Mouse (Mus musculus) urinary bladder, postnatal 10 days (tissue): ENCODE data around the gene Ing5.
"Not testable (repeated sequence)": the region's sequence is repeated elsewhere in the genome, so short reads cannot be mapped to it uniquely, and the experiment has no call there.

Source experiments
- DNase-seq: peaks from one replicate; pipeline ENCODE4 v3.0.0; 2022; ENCODE audit warnings: low spot score

The Ing5 gene

DNA sequence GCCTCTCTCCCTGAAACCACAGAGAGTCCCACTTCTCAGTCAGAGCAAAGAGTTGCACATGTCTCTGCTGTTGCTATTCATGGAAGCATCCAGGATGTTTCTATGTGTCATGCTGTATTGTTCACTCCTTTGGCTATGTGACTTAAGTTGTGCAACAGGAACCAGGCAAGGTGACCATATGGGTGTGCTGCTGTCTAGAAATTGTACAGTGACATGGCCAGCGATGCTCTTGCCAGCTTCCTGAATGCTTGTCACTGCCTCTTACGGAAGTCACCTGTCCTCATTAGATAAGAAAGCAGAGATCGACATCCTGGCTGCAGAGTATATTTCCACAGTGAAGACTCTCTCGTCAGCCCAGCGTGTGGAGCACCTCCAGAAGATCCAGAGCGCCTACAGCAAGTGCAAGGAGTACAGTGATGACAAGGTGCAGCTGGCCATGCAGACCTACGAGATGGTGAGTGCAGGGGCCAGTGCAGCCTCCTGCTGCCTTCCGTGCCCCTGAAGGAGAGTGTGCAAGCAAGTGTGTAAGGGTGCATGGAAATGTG lies 7.8 kb downstream of the Ing5 start:
- no peak for DNase-seq

DNA sequence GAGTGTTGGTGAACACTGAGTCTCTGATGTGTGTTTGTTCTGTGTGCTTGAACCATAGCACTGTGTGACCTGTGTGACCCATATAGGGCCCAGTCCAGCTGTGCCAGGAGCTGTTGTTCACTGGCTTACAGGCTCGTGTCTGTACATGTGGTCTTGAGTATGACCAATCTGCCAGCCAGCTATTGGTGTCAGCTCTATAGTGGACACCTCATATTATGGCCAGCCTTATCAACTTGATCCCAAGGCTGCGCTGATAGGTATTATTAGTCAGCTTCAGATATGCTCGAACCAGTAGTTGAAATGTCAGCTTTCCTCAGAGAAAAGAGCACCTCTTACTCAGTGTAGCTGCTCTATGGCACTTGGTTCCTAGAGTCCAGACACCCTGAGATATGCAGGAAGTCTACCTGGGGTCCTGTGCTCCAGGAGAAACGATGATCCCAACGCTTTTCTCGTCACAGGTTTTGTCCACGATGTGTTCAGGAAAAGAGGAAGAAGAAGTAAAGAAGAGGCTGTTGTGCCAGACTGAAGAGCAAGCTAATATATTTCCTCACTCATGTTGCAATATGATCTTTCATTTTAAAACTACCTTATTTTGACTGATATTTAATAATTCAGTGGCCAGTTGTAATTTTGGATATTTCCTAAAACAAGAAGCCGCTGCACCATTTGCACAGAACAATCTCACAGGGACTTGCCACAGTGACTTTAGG lies 14.2 kb downstream of the Ing5 start:
- DNase-seq: no peak

DNA sequence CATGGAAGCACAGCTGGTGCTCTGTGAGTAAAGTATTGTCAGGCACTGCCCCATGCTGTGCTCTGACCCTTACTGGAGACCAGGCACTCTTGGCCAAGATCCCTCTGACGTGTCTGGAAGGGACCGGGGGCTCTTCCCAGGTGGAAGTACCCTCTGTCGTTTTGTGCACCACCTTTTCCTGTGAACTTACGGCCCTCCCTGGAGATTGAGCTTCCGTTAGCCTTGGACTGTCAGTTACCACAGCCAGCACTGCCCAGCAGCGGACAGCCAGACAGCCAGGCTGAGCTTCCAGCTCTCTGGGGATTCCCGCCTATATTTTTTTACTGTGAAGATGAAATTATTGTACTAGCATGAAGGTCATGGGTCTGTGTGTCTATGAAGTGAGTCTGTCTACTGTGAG lies 15.0 kb downstream of the Ing5 start:
- no peak for DNase-seq

DNA sequence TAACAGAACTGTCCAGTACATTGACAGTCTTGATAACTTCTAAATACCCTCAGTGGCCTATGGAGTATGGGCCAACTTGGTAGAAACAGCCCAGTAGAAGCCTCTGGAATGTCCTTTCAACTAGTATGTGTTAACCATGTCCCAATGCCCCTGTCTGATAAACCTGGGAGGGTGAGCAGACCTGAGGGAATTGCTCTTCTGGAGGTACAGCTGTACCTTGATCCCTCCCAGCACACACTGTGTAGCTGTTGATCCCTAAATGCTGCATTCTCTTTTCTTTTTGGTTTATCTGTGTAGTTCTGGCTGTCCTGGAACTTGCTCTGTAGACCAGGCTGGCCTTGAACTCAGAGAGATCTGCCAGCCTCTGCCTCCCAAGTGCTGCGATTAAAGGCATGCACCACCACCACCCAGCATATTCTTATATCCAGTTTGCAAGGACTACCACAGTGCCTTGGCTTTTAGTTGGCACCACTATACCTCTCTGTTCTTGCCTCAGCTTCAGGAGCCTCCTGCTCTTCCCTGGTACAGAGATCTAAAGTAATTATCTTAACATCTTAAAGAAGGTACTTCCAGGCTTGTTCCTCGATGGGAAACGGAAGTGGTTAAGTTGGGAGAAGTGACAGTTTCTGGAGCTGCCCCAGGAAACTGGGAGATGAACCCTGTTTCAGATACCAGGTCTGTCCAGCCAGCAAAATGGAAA lies 20.2 kb downstream of the Ing5 start:
- no peak for DNase-seq

DNA sequence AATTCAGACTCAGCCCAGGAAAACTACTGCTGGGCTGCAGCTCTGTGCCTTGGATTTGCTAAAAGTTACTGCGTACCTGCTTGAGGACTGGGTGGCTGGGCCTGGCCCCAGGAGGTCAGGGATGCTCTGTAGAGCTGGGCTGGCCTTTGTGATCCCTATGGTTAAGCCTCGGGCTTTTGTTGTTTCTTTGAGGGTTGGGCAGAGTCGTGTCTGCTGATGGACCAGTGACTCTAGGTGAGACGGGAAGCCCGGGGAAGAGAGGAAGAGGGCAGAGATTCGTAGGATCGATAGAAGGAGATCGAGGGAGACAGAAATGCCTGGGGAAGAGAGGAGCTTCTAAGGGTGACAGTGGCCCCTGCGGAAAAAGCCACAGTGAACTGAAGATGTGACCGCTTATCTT lies 20.8 kb downstream of the Ing5 start, which contains the start of gene D2hgdh:
Gene D2hgdh (plus strand): TSS at position 301 of the 400 bp plus-strand sequence.
- no peak for DNase-seq

DNA sequence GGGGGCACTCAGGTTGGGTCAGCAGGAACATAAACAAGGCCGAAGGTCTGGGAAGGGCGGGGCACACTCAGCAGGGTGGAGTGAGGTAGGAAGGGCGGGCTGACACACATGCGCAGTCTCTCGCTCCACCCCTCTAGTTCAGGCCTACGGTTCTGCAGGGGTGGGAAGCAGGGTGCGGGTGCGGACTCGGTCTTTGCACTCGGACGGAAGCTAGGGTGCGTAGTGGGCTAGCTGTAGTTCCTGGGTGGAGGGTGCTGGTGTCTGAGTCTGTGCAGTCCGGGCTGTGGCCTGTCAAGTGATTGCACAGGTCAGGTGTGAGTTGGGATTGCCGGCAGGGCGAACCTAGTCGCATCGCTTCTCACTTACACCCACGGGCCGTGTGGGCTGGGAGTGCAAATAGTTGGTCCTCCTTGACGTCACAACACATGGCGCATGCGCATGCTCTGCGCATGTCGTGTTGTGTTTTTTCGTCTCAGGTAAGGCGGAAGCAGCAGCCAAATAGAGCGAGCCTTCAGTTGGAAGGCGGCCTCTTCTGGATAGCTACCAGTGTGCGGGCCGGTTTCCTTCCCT lies 21.4 kb downstream of the Ing5 start:
- peak; percentile 75 for DNase-seq

DNA sequence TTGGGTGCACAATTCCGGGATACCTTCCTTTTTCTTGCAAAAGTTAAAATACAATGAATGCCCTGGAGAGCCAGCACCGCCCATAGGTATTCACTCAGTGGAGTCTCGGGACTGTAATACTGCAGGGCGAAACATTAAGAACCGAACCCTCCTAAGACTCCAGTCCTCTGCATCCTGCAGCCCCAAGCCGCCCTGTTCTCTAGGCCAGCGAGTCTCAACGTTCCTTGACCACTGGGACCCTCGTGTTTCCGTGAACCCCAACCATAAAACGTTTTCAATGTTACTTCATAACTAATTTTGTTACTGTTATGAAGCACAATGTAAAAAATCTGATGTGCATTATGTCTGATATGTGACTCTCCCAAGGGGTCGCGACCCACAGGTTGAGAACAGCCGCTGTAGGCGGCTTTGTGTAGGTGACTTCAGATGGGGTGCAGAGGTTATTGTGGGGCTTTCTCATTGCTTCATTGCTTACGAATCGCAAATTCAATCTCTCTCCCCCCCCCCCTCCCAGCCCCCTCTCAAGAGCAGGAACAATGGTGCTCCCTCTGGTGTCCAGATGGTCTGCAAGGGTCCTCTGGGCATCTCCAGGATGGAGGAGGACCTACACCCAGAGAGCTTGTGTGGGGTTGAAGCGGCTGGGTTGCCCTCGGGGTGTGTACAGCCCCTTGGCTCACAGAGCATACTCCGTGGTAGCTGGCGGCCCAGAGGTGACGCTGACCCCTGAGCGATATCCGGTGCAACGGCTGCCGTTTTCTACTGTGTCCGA lies 22.2 kb downstream of the Ing5 start:
- no peak for DNase-seq

DNA sequence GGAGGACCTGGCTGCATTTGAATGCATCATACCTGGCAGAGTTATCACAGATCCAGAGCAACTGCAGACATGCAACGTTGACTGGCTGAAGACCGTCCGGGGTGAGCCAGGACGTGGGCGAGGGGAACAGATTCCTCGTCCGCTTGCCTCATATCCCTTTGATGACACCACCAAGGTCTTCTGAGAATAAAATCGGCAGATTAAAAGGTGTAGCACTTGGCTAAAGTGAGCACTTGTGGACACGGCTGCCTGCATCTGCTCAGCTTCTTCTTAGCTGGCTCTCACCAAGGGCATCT lies 22.7 kb downstream of the Ing5 start:
- DNase-seq: no peak

DNA sequence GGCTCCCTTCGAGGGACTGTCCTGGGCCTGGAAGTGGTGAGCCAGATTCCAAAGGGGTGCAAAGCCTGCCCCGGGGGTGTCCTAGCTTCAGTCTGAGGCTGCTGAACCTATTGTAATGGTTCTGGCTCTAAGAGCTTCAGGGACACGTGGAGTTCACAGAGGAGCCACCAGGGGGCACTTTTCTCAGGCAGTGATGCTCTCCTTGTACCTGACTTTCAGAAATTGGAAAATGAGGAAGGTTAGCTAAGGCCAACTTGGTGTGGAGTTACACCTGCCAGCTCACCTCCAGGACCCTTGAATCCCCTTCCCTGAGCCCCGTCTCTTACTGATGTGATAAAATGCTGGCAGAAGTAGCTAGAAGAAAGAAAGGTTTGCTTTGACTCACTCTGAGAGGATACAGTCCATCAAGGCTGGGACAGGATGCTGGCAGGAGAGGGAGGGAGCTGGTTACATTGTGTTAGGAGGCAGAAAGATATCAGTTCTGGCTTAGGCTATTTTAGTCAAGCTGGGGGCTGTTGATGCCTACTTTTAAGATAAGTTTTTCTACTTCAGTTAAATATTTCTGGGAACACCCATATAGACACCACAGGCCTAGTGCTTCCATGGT lies 29.1 kb downstream of the Ing5 start:
- not testable (repeated sequence) for DNase-seq

DNA sequence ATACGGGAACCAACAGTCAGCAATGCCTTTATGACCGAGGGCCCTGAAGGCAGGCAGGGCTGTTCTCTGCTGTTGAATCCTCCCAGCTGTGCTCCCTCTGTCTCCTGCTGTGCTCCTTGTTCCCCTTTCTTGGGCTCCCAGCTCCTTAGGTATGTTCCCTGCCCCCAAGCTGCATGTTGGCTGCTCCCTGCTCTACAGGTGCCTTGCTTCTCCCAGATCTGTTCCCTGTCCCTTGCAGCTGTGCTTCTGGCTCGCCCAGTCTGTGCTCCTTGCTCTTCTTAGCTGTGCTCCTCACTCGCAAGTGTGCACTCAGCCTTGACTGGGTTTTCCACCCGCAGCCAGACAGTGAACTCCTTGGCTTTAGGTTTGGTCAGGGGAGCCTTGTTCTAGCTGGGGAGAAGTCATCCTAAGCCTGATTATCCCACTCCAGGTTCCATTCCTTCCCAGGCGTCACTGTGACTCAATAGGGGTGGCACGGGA lies 30.9 kb downstream of the Ing5 start:
- DNase-seq: no peak

DNA sequence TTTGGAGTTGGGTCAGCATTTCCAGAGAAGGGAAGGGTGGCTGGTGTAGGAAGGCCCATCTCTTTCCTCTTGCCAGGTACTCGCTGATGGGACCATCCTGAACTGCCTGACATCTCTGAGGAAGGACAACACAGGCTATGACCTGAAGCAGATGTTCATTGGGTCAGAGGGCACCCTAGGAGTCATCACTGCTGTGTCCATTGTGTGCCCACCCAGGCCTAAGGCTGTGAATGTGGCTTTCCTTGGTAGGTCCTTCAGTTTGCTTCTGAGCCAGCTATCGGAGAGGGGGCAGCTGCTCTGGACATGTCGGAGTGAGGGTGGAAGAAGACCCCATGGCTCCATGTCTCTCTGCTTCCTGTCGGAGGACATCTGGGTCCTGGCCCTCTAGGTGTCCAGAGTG lies 31.4 kb downstream of the Ing5 start:
- no peak for DNase-seq

DNA sequence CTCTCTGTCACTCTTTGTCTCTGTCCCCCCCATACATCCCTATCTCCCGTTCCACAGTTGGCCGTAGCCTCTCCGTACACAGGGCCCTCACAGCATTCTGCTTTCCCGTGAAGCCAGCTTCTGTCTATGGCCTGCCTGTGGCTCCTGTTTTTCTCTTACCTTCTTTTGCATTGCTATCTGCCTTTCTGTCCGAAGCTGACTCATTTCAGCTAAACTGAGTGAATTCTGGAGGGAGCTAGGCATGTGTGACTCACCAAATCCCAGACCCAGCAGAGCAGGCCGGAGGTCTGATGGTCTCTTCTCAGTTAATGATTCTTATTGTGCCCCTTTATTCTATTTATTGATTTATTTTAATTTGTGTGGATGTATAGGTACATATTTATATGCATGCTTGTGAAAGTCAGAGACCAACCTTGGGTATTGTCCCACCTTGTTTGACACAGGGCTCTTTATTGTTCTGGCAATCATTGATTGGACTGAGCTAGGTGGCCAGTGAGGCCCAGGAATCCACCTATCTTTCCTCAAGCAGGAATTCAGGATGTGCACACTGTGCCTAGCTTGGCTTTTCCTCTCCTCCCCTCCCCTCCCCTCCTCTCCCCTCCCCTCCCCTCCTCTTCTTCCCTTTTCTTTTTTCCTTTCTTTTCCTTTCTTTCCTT lies 32.2 kb downstream of the Ing5 start:
- no peak for DNase-seq

DNA sequence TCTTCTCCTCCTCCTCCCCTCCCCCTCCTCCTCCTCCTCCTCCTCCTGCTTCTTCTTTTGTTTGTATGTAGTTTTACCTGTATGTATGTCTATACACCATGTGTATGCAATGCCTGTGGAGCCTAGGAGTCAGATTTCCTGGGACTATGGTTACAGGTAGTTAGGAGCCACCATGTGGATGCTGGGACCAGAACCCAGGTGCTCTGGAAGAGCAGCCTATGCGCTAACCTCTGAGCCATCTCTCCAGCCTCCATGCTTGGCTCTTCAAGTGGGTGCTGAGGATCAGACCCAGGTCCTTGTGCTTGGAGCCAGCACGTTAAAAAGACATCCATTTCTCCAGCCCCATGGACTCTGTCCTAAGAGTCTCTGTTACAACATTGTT lies 32.8 kb downstream of the Ing5 start:
- DNase-seq: no peak

DNA sequence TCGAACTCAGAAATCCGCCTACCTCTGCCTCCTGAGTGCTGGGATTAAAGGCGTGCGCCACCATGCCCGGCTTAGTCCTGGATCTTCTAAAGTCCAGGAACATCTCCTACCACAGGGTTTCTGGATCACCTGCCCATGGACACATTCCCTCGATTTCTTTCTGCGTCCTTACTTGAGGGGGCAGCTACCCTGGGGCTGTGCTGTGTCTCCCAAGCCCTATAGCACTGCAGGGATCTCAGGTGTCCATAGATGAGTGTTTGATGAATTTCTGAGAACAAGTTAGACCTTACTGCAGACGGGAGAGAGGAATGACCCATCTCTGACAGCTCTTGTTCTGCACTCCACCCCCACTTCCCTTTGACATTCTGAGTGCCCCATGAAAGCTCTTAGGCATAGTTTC lies 33.6 kb downstream of the Ing5 start:
- DNase-seq: no peak

DNA sequence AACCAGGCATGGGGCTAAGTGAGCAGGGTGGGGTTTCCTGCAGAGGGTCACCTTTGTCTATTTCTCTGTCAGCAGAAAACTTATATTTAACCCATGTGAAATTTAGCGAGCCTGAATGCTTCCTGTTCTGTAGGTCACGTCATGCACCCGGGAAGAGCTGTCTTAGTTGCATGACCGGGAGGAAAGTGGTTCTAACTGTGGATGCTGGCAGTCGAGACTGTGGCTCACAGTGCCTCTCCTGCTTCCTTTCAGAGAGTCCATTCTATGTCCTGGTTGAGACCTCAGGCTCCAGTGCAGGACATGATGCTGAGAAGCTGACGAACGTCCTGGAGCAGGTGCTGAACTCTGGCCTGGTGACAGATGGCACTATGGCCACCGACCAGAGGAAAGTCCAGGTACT lies 34.8 kb downstream of the Ing5 start:
- DNase-seq: not testable (repeated sequence)

DNA sequence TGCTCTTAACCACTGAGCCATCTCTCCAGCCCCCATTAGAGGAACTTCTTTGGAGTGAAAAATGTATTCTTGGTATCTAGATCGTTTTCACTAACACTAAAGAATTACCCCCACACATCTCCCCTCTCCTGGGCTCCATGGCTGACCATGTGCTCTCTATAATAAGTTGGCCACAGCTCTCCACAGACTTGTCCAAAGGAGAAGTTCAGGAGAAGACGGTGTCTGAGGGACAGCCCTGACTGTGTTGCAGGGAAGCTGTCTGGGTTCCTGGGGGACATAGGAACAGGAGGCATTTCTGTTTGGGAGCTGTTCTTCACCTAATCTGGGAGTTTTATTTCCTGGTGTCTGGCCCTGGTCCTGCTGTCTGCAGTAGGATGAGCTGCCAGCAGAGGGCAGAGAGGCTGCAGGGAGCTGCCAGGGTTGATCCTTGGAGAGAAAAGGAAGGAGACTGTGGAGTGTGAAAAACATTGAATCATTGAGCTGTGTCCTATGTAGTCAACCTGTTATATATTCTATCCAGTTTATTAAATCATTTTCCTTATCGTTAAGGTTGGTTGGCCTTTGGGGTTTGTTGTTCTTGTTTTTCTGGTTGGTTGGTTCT lies 42.1 kb downstream of the Ing5 start:
- DNase-seq: not testable (repeated sequence)

DNA sequence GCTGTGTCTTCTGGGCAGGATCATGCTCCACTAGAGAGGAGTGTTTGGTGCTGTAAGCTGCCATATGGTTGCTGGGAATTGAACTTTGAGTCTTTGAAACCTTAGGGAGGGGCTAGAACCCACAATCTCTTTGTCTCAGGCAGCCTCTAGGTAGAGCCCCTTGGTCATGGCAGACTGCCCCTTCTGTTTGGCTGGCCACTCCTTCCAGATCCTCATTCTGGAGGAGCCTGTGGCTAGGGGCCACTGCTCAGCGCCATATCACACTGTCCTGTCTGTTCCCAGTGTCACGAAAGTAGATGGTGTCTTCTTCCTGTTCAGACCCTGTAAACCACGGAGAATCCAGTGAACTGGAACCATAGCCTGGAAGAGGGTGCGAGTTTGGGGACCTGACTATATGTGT lies 52.0 kb downstream of the Ing5 start:
- DNase-seq: not testable (repeated sequence)

DNA sequence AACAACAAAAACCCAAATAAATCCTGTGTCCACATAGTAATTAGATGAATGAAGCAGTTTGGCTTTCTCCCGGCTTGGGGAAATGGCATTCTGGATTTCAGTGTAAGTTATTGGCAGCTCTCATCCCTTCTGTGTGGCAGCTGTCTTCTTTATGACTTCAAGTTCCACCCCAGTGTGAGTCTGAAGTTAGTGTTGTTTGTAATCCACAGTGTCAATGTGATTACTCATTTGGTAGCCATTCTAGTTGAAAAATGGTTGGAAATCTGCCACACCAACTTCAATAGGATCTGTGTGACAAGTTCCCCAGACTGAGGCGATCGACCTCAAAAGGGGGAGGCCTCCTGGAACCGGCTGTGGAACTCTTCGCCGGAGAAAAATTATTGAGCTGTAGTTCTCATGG lies 53.6 kb downstream of the Ing5 start:
- no peak for DNase-seq

DNA sequence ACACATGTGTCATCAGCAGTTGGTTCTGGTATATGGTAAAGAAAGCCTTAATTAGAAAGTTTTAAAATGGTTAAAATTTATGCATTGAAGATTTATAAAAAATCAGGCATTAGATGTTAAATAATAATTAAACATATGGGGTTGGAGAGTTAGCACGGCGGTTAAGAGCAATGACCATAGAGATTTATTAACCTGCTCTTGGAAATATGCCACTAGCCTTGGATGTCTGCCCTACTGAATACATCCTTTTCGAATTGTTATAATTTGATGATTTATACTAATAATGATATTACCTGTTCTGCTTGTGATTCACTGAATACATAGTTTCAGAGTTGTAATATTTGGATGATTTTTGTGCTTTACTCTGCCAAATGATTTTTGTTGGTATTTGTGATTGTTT lies 54.2 kb downstream of the Ing5 start:
- DNase-seq: no peak

DNA sequence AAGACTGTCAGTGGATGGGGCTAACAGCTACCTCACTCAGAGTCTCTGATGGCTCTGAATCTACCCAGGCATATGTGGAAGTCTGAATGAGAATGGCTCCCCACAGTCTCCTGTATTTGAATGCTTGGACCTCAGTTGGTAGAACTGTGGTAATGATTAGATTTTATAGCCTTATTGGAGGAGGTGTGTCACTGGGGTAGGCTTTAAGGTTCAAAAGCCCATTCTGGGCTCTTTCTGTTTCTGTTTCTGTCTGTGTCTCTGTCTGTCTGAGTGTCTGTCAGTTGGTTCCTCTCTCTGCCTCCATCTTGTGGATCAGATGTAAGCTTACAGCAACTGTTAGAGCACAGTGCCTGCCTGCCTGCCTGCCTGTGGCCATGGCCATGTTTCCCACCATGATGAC lies 55.9 kb downstream of the Ing5 start:
- no peak for DNase-seq

DNA sequence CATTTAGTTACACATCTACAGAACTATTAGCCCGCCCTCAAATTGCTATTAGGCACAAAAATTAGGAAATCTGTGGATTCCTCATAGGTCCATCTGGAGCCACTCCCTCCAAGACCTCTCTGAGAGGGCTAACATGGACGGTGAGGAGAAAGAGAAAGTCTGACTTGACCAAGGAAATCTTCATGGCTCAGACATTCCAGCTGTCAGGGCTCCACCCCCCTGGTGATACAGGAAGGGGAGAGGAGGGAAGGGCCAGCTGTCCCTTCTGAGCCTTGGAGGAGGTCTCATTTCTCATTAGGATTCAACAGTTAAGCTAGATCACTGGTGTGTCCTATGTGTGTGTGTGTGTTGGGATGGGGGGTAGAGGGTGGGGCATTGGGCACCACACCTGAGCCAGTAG lies 57.3 kb downstream of the Ing5 start, which contains the start of gene Gal3st2:
Gene Gal3st2 (plus strand): TSS at position 259 of the 400 bp plus-strand sequence.
- DNase-seq: not testable (repeated sequence)
